Mouse (Mus musculus) Muller cell, postnatal 12 days (primary cell): ENCODE measurements around the gene Tmem218.

ENCODE experiments used
- DNase-seq: peaks from one replicate; pipeline ENCODE4 v3.0.0-alpha.2; 2015; ENCODE audit errors: inconsistent ontology term

Tmem218 gene

GRCm38 (mm10) chr9:37232201-37233195, 24.5 kb downstream of the Tmem218 start:
- peak; percentile 28 for DNase-seq

GRCm38 (mm10) chr9:37235951-37236737, 28.1 kb downstream of the Tmem218 start:
- DNase-seq = peak; percentile 59

GRCm38 (mm10) chr9:37242764-37243163, 34.7 kb downstream of the Tmem218 start:
- DNase-seq = no peak

GRCm38 (mm10) chr9:37244600-37244999, 36.6 kb downstream of the Tmem218 start:
- DNase-seq = no peak

- no peak for DNase-seq
Observed at GRCm38 (mm10) chr9:37245404-37245803, 37.4 kb downstream of the Tmem218 start.

- no peak for DNase-seq
Observed at GRCm38 (mm10) chr9:37245810-37246209, 37.8 kb downstream of the Tmem218 start.

GRCm38 (mm10) chr9:37247429-37247828, 39.4 kb downstream of the Tmem218 start:
- DNase-seq = no peak

- no peak for DNase-seq
Observed at GRCm38 (mm10) chr9:37248381-37248906, 40.4 kb downstream of the Tmem218 start.

GRCm38 (mm10) chr9:37249976-37250375, 42.0 kb downstream of the Tmem218 start:
- no peak for DNase-seq

- DNase-seq = no peak
Observed at GRCm38 (mm10) chr9:37250631-37251030, 42.6 kb downstream of the Tmem218 start.

GRCm38 (mm10) chr9:37254531-37255110, 46.6 kb downstream of the Tmem218 start:
- DNase-seq = no peak

- DNase-seq = peak; percentile 60
Observed at GRCm38 (mm10) chr9:37255149-37255888, 47.3 kb downstream of the Tmem218 start, which contains the start of gene Slc37a2. Slc37a2 (minus strand) TSS chr9:37255738.

- peak; percentile 42 for DNase-seq
Observed at GRCm38 (mm10) chr9:37255889-37256225, 47.8 kb downstream of the Tmem218 start.

- no peak for DNase-seq
Observed at GRCm38 (mm10) chr9:37266622-37267021, 58.6 kb downstream of the Tmem218 start.
